8 mouse cellular contexts compared by ENCODE assay signal in the genomic region with DNA sequence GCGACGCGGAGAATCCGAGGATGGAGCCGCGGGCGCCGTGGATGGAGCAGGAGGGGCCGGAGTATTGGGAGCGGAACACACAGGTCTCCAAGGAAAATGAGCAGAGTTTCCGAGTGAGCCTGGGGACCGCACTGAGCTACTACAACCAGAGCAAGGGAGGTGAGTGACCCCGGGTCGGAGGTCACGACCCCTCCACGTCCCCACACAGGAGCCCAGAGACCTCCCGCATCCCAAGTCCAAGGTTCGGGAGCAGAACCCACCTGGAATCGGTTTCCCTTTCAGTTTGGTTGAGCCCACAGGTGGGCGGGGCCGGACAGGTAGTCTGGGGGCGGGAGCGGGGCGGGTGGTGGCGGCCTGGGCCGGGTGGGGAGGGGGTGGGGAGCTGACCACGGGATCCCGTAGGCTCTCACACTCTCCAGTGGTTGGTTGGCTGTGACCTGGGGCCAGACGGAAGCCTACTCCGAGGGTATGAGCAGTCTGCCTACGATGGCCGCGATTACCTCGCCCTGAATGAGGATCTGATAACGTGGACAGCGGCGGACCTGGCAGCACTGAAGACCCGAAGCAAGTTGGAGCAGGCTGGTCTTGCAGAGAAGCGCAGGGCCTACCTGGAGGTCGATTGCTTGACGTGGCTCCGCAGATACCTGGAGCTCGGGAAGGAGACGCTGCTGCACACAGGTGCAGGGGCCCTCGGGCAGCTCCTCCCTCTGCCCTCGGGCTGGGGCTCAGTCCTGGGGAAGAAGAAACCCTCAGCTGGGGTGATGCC. TPM values are rescaled to one million over a fixed set of nuclear protein-coding genes. Genes with fewer than 3 reads are reported as not detected.
A peak's percentile ranks its signal among the peaks of the same experiment; 100 is the strongest.
DNase-seq lines count a peak whose midpoint lies in the region; ATAC-seq and TF ChIP-seq lines count a peak whose summit lies in the region.

No protein-coding gene starts in this region.

- peaks cover 9% of the 10 kb centered on the region; the same call in 1 of the 2 replicates for H3K4me1 ChIP-seq in hindbrain, embryonic 14.5 days (replicated peaks; ENCODE audit: control insufficient read depth, insufficient read depth, low read length)
- no peaks in the 10 kb centered on the region for H3K4me1 ChIP-seq in midbrain, postnatal 0 days (ENCODE audit: insufficient read depth, low read length)

- H3K9me3 ChIP-seq in hindbrain, embryonic 14.5 days (ENCODE audit: control insufficient read depth, low read length), result no peaks in the 10 kb centered on the region
- H3K9me3 ChIP-seq in midbrain, postnatal 0 days (ENCODE audit: low read length), result no peaks in the 10 kb centered on the region

- 4% methylated on average over 39 of the region's 46 CpGs for WGBS in hindbrain, embryonic 14.5 days
- 2% methylated on average over 44 of the region's 46 CpGs for WGBS in midbrain, postnatal 0 days

- DNase-seq in adrenal gland, postnatal 14 days, result peak; percentile 4
- no peak for DNase-seq in adrenal gland, adult 8-10 months
- DNase-seq in ZHBTc4 (ENCODE audit: low read depth, low spot score) (peak; percentile 50), liver (peak; percentile 17), adipocyte (ENCODE audit: low spot score) (no peak)
- no peak for DNase-seq in hindbrain, embryonic 14.5 days (ENCODE audit: low spot score)
- DNase-seq in midbrain, postnatal 0 days (ENCODE audit: low spot score), result no peak
- no peak for DNase-seq in spleen, adult 12 weeks (ENCODE audit: low spot score)

- H3K27ac ChIP-seq in hindbrain, embryonic 14.5 days, result no peak overlapping the region
- H3K27ac ChIP-seq in midbrain, postnatal 0 days (ENCODE audit: low read depth, low read length), result no peak overlapping the region

- no peak for ATAC-seq in hindbrain, embryonic 14.5 days (ENCODE audit: low FRiP score)
- ATAC-seq in midbrain, postnatal 0 days (ENCODE audit: low FRiP score), result peak; percentile 47; the same call in 1 of the 2 replicates

- H3K4me3 ChIP-seq in hindbrain, embryonic 14.5 days (replicated peaks; ENCODE audit: low read length), result peak overlapping the region; percentile 42
- H3K4me3 ChIP-seq in midbrain, postnatal 0 days (ENCODE audit: low read depth, low read length), result peak overlapping the region; percentile 44

- no peaks in the 10 kb centered on the region for H3K36me3 ChIP-seq in hindbrain, embryonic 14.5 days (replicated peaks; ENCODE audit: control insufficient read depth, insufficient read depth)
- H3K36me3 ChIP-seq in midbrain, postnatal 0 days (ENCODE audit: insufficient read depth, low read length), result no peaks in the 10 kb centered on the region

- H3K9ac ChIP-seq in hindbrain, embryonic 14.5 days, result peak overlapping the region; percentile 58
- H3K9ac ChIP-seq in midbrain, postnatal 0 days (replicated peaks; ENCODE audit: low read length, poor library complexity, severe bottlenecking), result peak overlapping the region; percentile 51

- peaks cover 47% of the 10 kb centered on the region for H3K27me3 ChIP-seq in hindbrain, embryonic 14.5 days (ENCODE audit: control insufficient read depth, insufficient read depth, low read length)
- peaks cover 6% of the 10 kb centered on the region for H3K27me3 ChIP-seq in midbrain, postnatal 0 days (ENCODE audit: insufficient read depth, low read length)

- TF ChIP-seq CTCF in midbrain, postnatal 0 days (IDR thresholded peaks at IDR 0.05), result no peak

- peak overlapping the region; percentile 85 for H3K4me2 ChIP-seq in hindbrain, embryonic 14.5 days (replicated peaks)
- peak overlapping the region; percentile 76 for H3K4me2 ChIP-seq in midbrain, postnatal 0 days (ENCODE audit: low read depth, low read length, poor library complexity, severe bottlenecking)

RNA-seq across cellular contexts. Expression of a gene that starts 0.9 kb away (rescaled TPM):
- total RNA-seq in adrenal gland, postnatal 14 days (2021), result 0.49 and 1.3 TPM in 2 replicates
- total RNA-seq in adrenal gland, adult 8-10 months (2022), result 1 to 10 TPM; 1.7 to 2.7 (median 2.3) TPM
- polyA plus RNA-seq in hindbrain, embryonic 14.5 days (2014; fragmentation: Nextera tagmentation; extraction: Ambion mirVana), result 3.0 and 3.1 TPM in 2 replicates
- total RNA-seq in midbrain, postnatal 0 days (2014; rRNA removed), result 20.9 and 21.7 TPM in 2 replicates
- 21.1 and 22.5 TPM in 2 replicates for polyA plus RNA-seq in midbrain, postnatal 0 days (2015; fragmentation: Nextera tagmentation; extraction: Ambion mirVana)

RNA-seq across cellular contexts. Expression of a gene that starts 22.7 kb away (rescaled TPM):
- 1.7 and 2.7 TPM in 2 replicates for total RNA-seq in adrenal gland, postnatal 14 days (2021)
- total RNA-seq in adrenal gland, adult 8-10 months (2022), result 1 to 10 TPM; 3.6 to 5.8 (median 4.6) TPM
- 0.25 and 0.27 TPM in 2 replicates for polyA plus RNA-seq in hindbrain, embryonic 14.5 days (2014; fragmentation: Nextera tagmentation; extraction: Ambion mirVana)
- total RNA-seq in midbrain, postnatal 0 days (2014; rRNA removed), result 0.38 and 0.60 TPM in 2 replicates
- 1.4 and 1.5 TPM in 2 replicates for polyA plus RNA-seq in midbrain, postnatal 0 days (2015; fragmentation: Nextera tagmentation; extraction: Ambion mirVana)

RNA-seq across cellular contexts. Expression of a gene that starts 36.5 kb away (rescaled TPM):
- total RNA-seq in adrenal gland, postnatal 14 days (2021), result 16.3 and 26.4 TPM in 2 replicates
- total RNA-seq in adrenal gland, adult 8-10 months (2022), result 10 to 100 TPM; 26.9 to 46.7 (median 37.7) TPM
- polyA plus RNA-seq in hindbrain, embryonic 14.5 days (2014; fragmentation: Nextera tagmentation; extraction: Ambion mirVana), result 0.59 and 0.74 TPM in 2 replicates
- 1.4 and 4.0 TPM in 2 replicates for total RNA-seq in midbrain, postnatal 0 days (2014; rRNA removed)
- polyA plus RNA-seq in midbrain, postnatal 0 days (2015; fragmentation: Nextera tagmentation; extraction: Ambion mirVana), result 0.79 and 1.0 TPM in 2 replicates

Comparison
In these comparisons a context has a peak if more than half of its experiments do, and no peak if none do; other contexts are left out.
1. DNase-seq: peak in adrenal gland, postnatal 14 days (single experiment), ZHBTc4 (single experiment) and liver (single experiment); none in adrenal gland, adult 8-10 months (single experiment), hindbrain, embryonic 14.5 days (single experiment), midbrain, postnatal 0 days (single experiment), adipocyte (single experiment) and spleen, adult 12 weeks (single experiment).